Mouse (Mus musculus): ENCODE measurements around the gene Ccdc103.

The Ccdc103 gene

GRCm38 (mm10) chr11:102880585-102881313 is at the start of gene Ccdc103, which contains the start of gene Eftud2:
TSS of gene Ccdc103 (plus strand) at chr11:102881204.
TSS of gene Eftud2 (minus strand) at chr11:102880985.
- peak; percentile 94 for DNase-seq

- DNase-seq, result no peak
Measured at GRCm38 (mm10) chr11:102832700-102833297, 48.2 kb upstream of the Ccdc103 start.

DNA sequence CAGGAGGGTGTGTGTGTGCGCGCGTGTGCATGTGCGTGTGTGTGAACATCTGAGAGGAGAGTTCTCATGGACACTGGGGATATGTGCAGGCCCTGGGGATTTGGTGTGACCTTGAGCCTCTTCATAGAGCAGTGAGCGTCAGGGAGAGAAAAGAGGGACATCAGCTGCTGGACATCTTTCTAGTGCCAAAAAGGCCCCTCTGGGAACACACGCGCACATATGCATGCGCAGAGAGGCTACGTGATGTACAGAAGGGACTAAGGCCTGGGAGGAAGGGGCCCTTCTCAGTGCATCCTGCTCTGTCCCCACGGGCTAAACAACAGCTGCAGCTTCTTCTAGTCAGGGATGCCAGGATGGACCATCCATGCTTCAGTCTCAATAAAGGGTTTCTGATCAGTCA is 46.8 kb upstream of the Ccdc103 start:
- DNase-seq, result no peak

DNA sequence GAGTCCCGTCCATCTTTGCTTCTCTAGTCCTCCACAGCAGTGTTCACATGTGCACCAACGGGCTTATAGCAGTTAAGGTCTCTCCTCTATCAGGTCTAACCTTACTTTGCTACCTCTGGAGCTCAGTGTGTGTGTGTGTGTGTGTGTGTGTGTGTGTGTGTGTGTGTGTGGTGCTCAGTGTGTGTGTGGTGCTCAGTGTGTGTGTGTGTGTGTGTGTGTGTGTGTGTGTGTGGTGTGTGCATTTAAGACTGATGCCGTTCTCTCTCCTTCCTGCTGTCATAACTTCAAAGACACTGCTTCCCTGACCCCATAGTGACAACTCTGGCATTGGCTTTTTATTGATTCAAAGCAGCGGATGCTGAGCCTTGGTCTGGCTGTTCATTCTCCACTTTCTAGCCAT is 45.5 kb upstream of the Ccdc103 start, which contains the start of gene Higd1b:
Gene Higd1b (plus strand): TSS at position 301 of the 400 bp plus-strand sequence.
- no peak for DNase-seq

- DNase-seq, result no peak
Measured at GRCm38 (mm10) chr11:102836146-102836545, 44.9 kb upstream of the Ccdc103 start.

- DNase-seq, result no peak
Measured at GRCm38 (mm10) chr11:102837385-102837784, 43.6 kb upstream of the Ccdc103 start.

GRCm38 (mm10) chr11:102838126-102838525 is 42.9 kb upstream of the Ccdc103 start:
- DNase-seq, result no peak

- no peak for DNase-seq
Measured at GRCm38 (mm10) chr11:102838616-102839150, 42.3 kb upstream of the Ccdc103 start.

DNA sequence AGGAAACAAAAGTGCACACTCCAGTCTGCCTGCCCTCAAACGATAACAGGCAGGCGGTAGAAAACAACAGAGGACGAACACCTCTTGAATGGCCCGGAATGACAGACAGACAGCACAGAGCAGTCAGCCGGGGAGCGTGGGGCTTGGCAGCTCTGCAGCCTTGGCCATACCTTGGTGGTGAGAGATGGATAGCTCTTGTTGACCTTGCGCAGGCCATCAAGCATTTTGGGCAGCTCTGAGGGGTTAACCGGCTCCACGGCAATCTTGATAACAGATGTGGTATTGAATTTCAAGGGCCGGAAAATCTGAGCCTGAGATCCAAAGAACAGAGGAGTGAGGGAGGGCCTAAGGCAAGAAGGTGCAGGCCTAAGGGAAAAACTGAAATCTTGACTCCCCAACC is 35.1 kb upstream of the Ccdc103 start:
- no peak for DNase-seq

GRCm38 (mm10) chr11:102851883-102852282 is 29.1 kb upstream of the Ccdc103 start:
- no peak for DNase-seq

DNA sequence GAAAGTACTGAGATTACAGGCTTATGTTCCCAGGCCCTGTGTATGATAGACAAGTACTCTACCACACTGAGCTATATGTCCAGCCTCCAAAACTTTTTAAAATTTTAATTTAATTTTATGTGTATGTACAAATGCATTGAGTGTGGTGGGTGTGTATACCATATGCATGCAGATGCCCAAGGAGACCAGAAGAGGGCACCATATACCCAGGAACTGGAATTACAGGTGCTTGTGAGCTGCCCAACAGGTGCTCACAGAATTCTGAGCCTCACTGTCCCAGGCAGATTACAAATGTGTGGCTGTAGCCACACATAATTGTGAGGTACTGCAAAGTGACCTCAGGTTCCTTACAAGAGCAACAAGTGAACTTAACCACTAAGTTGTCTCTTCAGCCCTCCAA is 27.2 kb upstream of the Ccdc103 start:
- DNase-seq, result no peak

- no peak for DNase-seq
Measured at GRCm38 (mm10) chr11:102855941-102856340, 25.1 kb upstream of the Ccdc103 start.

DNA sequence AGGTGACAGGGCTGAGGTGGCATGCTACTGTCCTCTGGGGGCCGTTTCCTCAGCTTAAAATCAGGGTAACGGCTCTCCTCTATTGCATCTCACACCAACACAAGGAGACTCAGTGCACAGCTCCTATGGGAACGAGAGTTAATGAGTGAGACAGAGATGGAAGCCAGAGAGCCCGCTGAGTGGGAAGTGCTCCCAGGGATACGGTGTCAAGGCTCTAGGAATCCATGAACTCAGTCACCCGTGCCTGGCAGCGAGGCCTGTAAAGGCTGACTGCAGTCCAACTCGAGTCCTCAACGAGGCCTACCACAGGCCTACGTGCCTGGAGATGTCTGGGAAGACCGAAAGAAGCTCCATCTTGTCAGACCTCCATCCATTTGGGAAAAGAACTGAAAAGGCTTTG is 22.1 kb upstream of the Ccdc103 start:
- DNase-seq, result peak; percentile 22

GRCm38 (mm10) chr11:102859933-102860332 is 21.1 kb upstream of the Ccdc103 start:
- DNase-seq, result peak; percentile 48

DNA sequence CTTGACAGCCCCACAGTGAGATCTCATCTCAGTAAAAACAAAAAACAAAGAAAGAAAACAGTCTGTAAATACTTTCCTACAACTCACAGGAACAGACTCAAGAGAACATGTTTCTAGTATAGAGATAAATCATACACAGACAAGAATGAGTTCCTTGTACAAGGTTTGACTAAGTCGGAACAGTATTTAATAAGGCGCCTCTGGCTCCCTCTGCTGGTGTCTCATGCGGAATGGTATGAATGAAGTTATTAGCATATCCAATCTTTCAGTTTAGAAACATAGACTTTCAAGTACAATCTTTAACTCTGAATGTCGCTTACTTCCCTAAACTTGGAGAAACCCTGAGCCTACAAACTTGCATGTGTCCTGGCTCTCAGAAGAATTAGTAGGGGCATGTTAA is 16.7 kb upstream of the Ccdc103 start:
- DNase-seq, result peak; percentile 45

DNA sequence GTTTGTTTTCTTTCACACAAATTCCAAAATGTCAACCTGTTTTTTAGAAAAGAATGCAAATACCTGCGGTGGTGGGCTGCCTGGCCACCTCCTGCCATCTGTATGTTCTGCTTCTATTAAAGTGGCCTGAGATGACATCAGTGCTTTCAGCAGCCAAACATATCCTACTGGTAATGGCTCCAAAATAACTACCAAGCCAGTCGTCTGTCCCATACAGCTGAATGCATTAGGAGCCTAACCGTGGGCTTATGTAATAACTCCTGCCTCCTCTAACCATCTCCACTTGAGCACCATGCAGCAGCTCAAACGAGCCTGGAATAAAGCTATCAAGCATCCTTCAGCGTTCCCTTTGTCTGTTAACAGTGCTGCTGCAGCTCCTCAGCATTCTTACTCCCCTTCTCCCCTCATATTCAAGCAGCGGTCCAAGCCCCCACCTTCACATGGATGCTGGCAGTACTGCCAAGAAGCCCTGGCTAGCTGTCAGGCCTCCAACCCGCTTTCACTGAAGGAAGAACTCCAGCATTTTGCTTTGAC is 6.1 kb upstream of the Ccdc103 start:
- peak; percentile 89 for DNase-seq

DNA sequence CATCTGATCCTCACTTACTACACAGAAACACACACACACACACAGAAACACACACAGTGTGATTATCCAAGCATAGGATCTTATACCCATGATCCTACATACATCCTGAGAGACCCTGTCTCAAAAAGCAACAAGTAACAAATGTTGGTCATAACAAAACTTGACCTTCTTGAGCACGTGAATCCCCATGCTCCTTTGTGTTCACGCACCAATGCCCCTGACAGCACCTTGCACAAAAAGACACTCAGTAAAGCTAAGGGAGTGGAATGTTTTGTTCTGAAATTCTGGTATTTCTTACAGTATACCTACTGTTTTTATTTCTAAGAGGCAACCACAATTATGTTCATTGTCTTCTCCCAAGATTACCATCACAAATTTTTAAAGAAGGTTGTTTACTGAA is 1.4 kb upstream of the Ccdc103 start:
- no peak for DNase-seq

DNA sequence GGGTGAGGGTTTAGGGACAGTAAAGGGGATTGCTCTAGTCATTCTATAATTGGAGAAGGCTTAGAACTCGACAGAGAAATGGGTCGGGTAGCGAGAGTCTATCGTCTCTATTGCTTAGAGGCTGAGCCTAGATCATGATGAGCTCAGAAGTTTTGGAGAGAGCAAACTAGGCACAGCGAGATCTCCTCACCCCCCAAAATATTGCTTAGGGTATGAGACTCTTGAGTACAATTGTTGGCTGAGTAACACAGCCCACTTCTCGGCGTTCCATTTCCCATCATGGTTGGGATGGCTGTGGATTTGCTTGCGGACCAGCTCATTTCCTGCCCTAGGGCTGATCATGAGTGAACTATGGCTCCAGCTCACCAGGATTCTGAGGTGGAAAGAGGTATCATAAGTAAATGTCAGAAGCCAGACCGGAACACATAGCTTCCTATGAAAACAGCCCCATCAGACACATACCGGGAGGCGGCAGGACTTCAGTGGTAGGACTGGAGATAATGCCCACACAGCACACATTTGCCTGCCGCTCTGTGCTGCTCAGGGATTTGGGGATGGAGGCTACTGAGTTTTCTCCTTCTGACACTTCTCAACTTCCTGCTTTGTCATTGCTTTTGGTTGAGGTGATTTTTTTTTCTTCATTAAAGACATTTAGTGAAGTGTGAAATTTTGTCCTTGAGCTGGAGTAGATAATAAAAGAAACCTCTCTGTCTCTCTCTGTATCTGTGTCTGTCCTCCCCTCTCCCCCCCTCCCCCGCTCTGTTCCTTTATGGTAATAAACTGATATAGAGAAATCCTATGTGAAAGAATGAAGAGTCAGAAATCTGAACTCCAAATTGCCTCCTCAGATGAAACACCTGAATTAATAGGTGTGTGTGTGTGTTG is 552 bp downstream of the Ccdc103 start:
- DNase-seq, result no peak

DNA sequence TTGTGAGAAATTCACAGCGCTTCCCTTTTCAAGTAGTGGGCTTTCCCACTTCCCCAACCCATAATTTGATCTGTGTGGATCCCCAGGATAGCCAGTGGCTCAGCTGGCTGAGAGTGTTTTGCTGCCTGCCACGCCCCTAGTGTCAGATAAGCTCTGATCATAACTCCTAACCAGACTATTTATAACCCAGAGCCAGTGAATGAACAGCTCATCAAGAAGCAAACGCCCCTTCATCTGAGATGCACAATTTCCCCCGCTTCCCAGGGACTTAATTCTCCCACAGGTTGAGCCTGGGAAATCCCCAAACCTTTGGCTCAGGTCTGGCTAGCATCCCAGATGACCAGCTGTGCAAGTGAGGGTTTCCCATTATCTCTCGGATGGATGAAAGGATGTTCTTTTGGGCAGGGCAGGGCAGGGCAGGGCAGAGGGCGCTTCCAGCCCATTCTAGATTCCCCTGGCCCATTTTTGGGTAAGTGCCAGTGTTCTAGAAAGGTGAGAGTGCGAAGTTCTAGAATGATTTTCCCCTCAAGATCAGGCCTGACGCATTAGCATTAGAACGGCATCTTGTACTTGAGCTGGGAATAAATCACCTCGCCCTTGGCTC is 3.7 kb downstream of the Ccdc103 start, which contains the start of gene Fam187a:
Gene Fam187a (plus strand): TSS at position 554 of the 604 bp plus-strand sequence.
- DNase-seq, result no peak

- no peak for DNase-seq
Measured at GRCm38 (mm10) chr11:102887433-102887832, 6.4 kb downstream of the Ccdc103 start.

GRCm38 (mm10) chr11:102888135-102888534 is 7.1 kb downstream of the Ccdc103 start:
- DNase-seq, result peak; percentile 65

DNA sequence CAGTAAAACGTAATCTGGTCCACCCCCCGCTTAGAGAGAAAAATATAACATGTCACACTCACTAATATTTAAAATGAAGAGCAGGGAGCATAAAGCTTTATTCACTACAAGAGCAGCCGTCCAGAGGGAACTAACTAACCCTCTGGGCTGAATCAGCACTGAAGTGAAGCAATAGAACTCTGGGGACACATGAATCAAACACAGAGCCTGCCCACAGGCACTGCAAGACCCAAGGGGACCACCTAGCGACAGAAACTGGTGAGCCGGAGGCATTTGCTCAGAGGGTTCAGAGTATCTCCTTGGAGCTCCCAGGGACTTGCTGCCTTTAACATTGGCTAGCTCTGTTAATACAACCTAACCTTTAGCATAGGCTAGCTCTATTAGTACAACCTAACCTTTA is 9.1 kb downstream of the Ccdc103 start:
- no peak for DNase-seq

Measured in layer of hippocampus, adult 9-11 months (tissue).